Mouse (Mus musculus): ENCODE measurements at regions not wholly inside any gene's neighbourhood (a gene's known extent, or its start where the extent isn't known, plus 50 kb on each side); places are given as distances from the start of the nearest gene placed in this dataset.

GRCm38 (mm10) chr3:38697349-38697748 is 189.4 kb upstream of the Fat4 start:
- TF ChIP-seq CTCF (IDR thresholded peaks at IDR 0.05; ENCODE audit: low read depth, low read length) (no peak), POLR2A (IDR thresholded peaks at IDR 0.05; ENCODE audit: insufficient read depth, low read length) (no peak), EP300 (IDR thresholded peaks at IDR 0.05; ENCODE audit: insufficient read depth, low read depth, low read length) (no peak)
